Mouse (Mus musculus): ENCODE results near the gene Slc30a2.

GRCm38 (mm10) chr4:134401856-134402570 is 59.0 kb downstream of the Slc30a2 start:
- no peak for TF ChIP-seq CTCF (IDR thresholded peaks at IDR 0.05; ENCODE audit: low read depth)
- no peak for TF ChIP-seq EP300 (IDR thresholded peaks at IDR 0.05; ENCODE audit: low read depth)

Data from heart, postnatal 0 days (tissue).